Mouse (Mus musculus): ENCODE data around the gene Oas1h. TPM values are rescaled to one million over a fixed set of nuclear protein-coding genes. Genes with fewer than 3 reads are reported as not detected.
A peak's percentile ranks its signal among the peaks of the same experiment; 100 is the strongest.

The Oas1h gene
- polyA plus RNA-seq (2016; fragmentation: Nextera tagmentation; extraction: Ambion mirVana), result not detected in 2 replicates

DNA sequence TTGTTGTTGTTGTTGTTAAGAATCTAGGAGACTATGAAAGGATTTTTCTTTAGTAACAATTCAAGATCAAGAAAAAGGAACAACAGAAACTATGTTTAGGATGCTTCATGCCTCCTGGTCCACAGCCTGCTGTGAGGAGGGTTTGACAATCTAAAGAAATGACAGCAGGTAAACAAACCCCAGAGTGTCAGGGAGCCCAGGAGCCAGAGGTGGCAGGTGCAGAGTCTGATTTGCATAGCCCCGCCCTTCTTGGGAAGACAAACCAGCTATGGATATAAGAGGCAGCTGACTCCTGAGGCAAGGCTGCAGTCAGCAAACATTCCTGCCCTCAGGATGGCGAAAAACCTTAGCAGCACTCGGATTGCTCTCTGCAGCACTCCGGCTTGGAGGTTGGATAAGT is at the start of gene Oas1h:
Gene Oas1h, plus strand, starts transcription at position 301 of the 400 bp plus-strand sequence.
- H3K4me3 ChIP-seq, result no peak within 1 kb of the TSS
- no peaks in the 10 kb centered on the region for H3K27me3 ChIP-seq (ENCODE audit: low read depth, poor library complexity, severe bottlenecking)
- 49% methylated on average over 4 of the region's 4 CpGs for WGBS
- no peak for DNase-seq (ENCODE audit: low spot score)
- H3K4me1 ChIP-seq, result no peaks in the 10 kb centered on the region
- H3K27ac ChIP-seq, result no peak within 1 kb of the TSS
- H3K9me3 ChIP-seq (replicated peaks), result no peaks in the 10 kb centered on the region
- no peaks in the 10 kb centered on the region for H3K36me3 ChIP-seq

DNA sequence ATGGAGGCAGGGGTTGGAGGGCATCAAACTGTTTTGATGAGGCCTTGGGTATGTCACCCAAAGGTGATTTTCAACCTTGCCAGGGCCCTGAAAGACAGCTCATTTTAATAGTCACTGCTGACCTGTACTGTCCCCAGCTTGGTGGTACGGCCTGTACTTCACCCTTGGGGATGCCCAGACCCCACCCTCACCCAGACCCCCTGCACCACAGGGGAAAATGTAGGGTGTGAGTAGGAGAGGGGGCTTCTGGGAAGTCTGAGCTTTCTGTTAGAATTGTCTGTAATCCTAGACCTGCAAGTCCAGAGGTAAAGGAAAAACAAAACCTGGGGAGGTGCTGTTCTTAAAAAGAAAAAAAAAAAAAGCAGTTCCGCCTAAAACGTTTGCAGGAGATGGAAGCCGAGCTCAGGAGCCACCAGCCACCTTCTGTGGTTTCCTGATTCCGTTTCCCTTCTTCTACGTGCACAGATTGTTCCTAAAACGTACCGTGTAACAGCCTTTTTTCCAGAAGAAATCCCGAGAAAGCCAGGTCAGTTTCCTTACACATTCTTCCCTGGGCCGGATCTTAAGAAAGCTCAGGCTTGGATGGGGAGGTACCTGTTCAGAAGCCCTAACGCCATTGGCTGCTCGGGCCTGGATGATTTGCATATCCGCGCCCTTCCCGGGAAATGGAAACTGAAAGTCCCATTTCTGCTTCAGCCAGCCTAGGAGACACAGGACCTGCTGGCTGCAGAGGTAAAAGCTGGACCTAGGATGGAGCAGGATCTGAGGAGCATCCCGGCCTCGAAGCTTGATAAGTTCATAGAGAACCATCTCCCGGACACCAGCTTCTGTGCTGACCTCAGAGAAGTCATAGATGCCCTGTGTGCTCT is 49.0 kb upstream of the Oas1h start, which contains the start of gene Oas1c:
Gene Oas1c, minus strand, starts transcription at position 564 of the 869 bp plus-strand sequence.
- 9% methylated on average over 18 of the region's 18 CpGs for WGBS
- DNase-seq (ENCODE audit: low spot score), result peak; percentile 75

DNA sequence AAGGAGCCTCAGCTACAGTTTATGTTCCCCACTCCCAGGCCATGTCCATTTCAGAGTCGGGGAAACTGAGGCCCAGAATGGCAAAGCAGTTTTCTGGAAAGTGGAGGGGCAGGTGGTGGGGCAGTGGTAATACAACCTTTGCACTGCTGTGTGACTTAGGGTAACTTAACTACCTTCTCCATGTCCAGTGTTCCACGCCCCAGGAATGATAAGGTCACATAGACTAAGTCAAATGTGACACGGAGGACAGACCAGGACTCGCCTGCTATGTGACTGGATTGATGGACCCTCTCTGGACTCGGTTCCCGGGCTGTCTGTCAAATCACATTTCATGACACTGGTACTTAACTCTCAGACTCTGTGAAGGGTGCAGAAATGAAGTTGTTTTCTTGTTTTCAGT is 48.2 kb upstream of the Oas1h start:
- Histone ChIP-seq H3K4me1 (peaks cover 16% of the 10 kb centered on the region), H3K9me3 (replicated peaks) (no peaks in the 10 kb centered on the region), H3K27me3 (ENCODE audit: low read depth, poor library complexity, severe bottlenecking) (no peaks in the 10 kb centered on the region), H3K4me3 (peak overlapping the region; percentile 39; the same call in 1 of the 2 replicates), H3K36me3 (no peaks in the 10 kb centered on the region), H3K27ac (peak overlapping the region; percentile 77; the same call in 1 of the 2 replicates)
- no peak for DNase-seq (ENCODE audit: low spot score)
- 86% methylated on average over 6 of the region's 6 CpGs for WGBS

More for the DNA sequence above, 49.0 kb upstream of the Oas1h start, which contains the start of gene Oas1c:
- H3K9me3 ChIP-seq (replicated peaks), result no peaks in the 10 kb centered on the region
- no peaks in the 10 kb centered on the region for H3K27me3 ChIP-seq (ENCODE audit: low read depth, poor library complexity, severe bottlenecking)
- H3K36me3 ChIP-seq, result no peaks in the 10 kb centered on the region
- peak within 1 kb of the TSS; percentile 39 for H3K4me3 ChIP-seq
- peak within 1 kb of the TSS; percentile 77 for H3K27ac ChIP-seq
- peaks cover 16% of the 10 kb centered on the region for H3K4me1 ChIP-seq

DNA sequence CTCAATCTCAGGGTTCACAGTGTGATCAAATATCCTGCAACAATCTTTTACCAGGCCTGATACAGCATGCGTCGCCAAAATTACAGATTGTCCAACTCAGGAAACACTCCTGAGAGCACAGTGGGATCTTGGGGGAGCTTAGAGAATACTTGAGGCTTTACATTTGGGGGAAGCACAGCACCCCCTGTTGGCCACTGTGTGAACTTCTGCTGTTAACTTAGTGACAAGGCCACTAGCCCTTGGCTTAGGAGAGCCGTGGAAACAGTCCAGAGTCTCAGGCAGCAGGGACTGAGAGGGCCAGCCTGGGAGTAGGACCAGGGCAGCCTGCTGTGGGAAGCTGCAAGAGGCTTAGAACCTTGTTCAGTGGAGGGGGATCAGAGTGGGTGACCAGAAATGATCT is 45.3 kb upstream of the Oas1h start:
- H3K4me1 ChIP-seq, result peaks cover 16% of the 10 kb centered on the region
- no peaks in the 10 kb centered on the region for H3K9me3 ChIP-seq (replicated peaks)
- H3K36me3 ChIP-seq, result no peaks in the 10 kb centered on the region
- H3K4me3 ChIP-seq, result no peak overlapping the region
- 71% methylated on average over 3 of the region's 3 CpGs for WGBS
- no peak overlapping the region for H3K27ac ChIP-seq
- DNase-seq (ENCODE audit: low spot score), result peak; percentile 47
- H3K27me3 ChIP-seq (ENCODE audit: low read depth, poor library complexity, severe bottlenecking), result no peaks in the 10 kb centered on the region

DNA sequence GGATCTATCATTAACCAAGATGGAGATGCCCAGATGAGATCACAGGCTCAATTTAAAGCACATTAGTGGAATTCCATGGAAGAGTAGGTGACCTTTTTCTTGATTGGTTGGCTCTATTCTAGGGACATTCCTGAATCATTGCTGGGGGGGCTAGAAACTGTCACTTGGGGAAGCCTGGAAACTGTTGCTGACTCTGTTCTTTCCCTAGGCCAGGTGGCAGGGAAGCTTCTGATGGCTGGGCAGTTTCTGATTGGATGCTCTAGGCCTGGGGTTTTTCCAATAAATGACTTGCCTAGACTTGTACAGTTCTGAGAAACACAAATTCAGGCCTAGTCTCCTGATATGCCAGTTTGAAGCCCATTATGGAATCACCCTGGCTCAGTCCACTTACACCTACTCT is 42.2 kb upstream of the Oas1h start:
- no peak for DNase-seq (ENCODE audit: low spot score)
- H3K4me3 ChIP-seq, result no peak overlapping the region
- no peaks in the 10 kb centered on the region for H3K9me3 ChIP-seq (replicated peaks)
- no peaks in the 10 kb centered on the region for H3K4me1 ChIP-seq
- no peak overlapping the region for H3K27ac ChIP-seq
- no peaks in the 10 kb centered on the region for H3K36me3 ChIP-seq
- H3K27me3 ChIP-seq (ENCODE audit: low read depth, poor library complexity, severe bottlenecking), result no peaks in the 10 kb centered on the region

DNA sequence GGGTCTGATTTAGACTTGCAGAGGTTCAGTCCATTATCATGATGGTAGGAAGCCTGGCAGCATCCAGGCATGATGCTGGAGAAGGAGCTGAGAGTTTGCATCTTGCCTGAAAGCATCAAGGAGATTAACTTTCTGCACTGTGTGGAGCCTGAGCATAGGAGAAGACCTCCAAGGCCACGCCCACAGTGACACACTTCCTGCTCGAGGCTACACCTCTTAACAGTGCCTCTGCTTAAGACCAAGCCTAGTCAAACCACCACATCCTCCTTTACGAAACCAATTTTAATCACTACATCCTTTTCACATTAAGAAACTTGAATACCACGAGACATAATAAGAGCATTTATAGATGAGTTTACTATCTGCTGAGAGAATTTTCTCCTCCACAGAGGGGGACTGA is 30.2 kb upstream of the Oas1h start:
- Histone ChIP-seq H3K4me3 (no peak overlapping the region), H3K36me3 (no peaks in the 10 kb centered on the region), H3K9me3 (replicated peaks) (no peaks in the 10 kb centered on the region), H3K27ac (no peak overlapping the region), H3K27me3 (ENCODE audit: low read depth, poor library complexity, severe bottlenecking) (peaks cover 15% of the 10 kb centered on the region; the same call in 1 of the 2 replicates), H3K4me1 (no peaks in the 10 kb centered on the region)
- WGBS, result 87% methylated on average over 4 of the region's 4 CpGs
- no peak for DNase-seq (ENCODE audit: low spot score)

DNA sequence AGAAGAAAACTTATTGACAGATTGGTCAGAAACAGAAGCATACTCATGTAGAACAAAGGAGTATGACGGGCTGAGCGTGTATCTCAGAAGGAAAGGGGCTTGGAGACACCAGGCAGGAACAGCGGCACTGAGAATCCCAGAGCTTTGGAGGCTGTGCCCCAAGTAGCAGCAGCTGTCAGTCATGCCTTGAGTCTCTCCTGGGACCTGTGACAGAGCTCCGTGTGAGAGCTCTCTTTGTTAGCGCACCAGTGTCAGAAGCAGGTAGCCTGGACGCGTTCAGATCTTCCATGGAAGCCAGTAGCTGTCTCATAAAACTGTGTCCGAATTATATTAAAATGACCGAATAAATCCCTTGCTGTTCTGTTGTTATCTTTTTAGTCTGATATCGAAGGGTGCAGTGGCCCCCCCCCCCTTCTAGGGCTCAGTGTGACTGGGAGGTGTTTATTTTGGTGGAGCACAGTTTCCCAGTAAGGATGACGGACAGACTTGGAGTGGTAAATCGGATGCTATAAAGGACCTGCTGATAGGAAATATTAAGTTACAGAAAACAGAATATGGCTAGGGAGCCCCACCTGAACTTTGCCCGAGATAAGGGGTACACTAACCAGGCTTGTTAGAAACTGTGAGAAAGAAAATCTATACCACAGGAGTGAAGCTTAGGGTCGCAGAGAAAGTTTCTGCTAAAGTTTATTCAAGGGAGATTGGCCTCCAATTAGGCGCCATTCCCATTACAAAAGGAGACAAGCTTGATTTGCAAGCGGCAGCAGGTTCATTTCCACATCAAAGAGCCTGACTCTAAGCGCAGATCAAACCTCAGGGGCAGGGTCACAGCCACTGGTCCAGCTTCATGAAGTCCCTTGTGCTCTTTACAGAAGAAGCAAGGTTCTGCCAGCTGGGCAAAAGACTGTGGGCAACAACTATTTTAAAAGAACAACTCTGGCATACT is 27.6 kb upstream of the Oas1h start:
- H3K36me3 ChIP-seq, result no peaks in the 10 kb centered on the region
- no peaks in the 10 kb centered on the region for H3K9me3 ChIP-seq (replicated peaks)
- no peak for DNase-seq (ENCODE audit: low spot score)
- no peak overlapping the region for H3K4me3 ChIP-seq
- H3K27ac ChIP-seq, result no peak overlapping the region
- no peaks in the 10 kb centered on the region for H3K4me1 ChIP-seq
- 13% methylated on average over 17 of the region's 17 CpGs for WGBS
- H3K27me3 ChIP-seq (ENCODE audit: low read depth, poor library complexity, severe bottlenecking), result peaks cover 15% of the 10 kb centered on the region; the same call in 1 of the 2 replicates

DNA sequence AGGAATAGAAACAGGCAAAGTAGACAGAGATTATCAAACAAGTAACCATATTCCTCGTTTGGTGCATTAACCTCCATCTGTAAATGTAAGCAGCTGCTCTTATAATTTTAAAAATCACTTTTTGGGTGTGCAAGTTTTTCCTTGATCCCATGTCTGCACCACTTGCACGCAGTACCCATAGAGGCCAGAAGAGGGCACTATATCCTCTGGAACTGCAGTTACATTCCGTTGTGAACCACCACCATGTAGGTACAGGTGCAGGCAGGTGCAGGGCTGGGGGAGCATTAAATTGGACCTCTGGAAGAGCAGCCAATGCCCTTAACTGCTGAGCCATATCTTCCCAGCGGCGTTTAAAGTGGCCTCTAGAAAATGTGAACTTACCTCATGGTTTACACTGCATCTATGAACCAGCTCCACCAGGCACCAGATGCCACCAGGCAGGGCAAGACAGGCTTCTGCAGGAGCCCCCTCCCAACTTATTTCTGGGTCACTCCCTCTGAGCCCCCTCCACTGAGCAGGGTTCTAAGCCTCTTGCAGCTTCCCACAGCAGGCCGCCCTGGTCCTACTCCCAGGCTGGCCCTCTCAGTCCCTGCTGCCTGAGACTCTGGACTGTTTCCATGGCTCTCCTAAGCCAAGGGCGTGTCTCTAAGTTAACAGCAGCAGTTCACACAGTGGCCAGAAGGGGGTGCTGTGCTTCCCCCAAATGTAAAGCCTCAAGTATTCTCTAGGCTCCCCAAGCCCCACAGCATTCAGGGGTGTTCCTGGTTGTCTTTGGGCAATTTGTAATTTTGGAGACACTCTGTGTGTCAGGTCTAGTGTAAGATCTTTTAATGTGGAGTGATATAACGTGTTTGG is 24.3 kb upstream of the Oas1h start:
- H3K4me1 ChIP-seq, result no peaks in the 10 kb centered on the region
- H3K36me3 ChIP-seq, result no peaks in the 10 kb centered on the region
- peaks cover 15% of the 10 kb centered on the region; the same call in 1 of the 2 replicates for H3K27me3 ChIP-seq (ENCODE audit: low read depth, poor library complexity, severe bottlenecking)
- DNase-seq (ENCODE audit: low spot score), result peak; percentile 58
- no peaks in the 10 kb centered on the region for H3K9me3 ChIP-seq (replicated peaks)
- WGBS, result 9% methylated on average over 8 of the region's 8 CpGs
- no peak overlapping the region for H3K4me3 ChIP-seq
- no peak overlapping the region for H3K27ac ChIP-seq

DNA sequence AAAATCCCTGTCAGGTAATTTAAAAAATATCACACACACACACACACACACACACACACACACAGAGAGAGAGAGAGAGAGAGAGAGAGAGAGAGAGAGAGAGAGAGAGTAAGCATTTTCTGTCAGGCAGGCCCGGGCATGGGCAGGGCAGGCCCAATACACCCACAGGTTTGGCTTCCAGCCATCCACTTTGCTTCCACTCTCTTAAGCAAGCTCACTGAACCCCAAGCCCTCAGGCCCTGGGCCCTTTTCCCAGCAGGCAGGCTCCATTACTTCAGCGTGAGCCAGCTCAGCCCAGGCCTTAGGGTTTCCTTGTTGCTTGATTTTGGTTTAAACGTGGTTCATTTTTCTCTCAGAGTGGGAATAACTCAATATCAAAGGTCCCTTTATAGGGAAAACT is 16.5 kb upstream of the Oas1h start:
- Histone ChIP-seq H3K27me3 (ENCODE audit: low read depth, poor library complexity, severe bottlenecking) (no peaks in the 10 kb centered on the region), H3K36me3 (no peaks in the 10 kb centered on the region), H3K4me3 (no peak overlapping the region), H3K27ac (no peak overlapping the region), H3K4me1 (no peaks in the 10 kb centered on the region), H3K9me3 (replicated peaks) (no peaks in the 10 kb centered on the region)
- WGBS, result 83% methylated on average over 3 of the region's 3 CpGs
- no peak for DNase-seq (ENCODE audit: low spot score)

DNA sequence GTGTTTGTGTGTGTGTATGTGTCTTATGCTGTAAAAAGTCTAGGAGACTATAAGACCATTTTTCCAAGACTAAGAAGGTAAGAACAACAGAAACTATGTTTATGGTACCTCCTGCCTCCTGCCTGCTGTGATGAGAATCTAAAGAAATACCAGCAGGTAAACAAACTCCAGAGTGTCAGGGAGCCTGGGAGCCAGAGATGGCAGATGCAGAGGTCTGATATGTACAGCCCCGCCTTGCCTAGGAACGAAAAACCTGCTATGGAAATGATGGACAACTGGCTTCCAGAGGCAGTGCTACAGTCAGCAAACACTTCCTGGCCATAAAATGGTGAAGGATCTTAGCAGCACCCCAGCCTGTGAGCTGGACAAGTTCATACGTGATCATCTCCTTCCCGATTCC is 14.2 kb upstream of the Oas1h start, which contains the start of gene Oas1f:
Gene Oas1f, plus strand, starts transcription at position 301 of the 400 bp plus-strand sequence.
- DNase-seq (ENCODE audit: low spot score), result no peak
- no peaks in the 10 kb centered on the region for H3K9me3 ChIP-seq (replicated peaks)
- H3K4me3 ChIP-seq, result no peak within 1 kb of the TSS
- no peaks in the 10 kb centered on the region for H3K27me3 ChIP-seq (ENCODE audit: low read depth, poor library complexity, severe bottlenecking)
- no peaks in the 10 kb centered on the region for H3K36me3 ChIP-seq
- H3K4me1 ChIP-seq, result no peaks in the 10 kb centered on the region
- WGBS, result 86% methylated on average over 4 of the region's 4 CpGs
- H3K27ac ChIP-seq, result no peak within 1 kb of the TSS

DNA sequence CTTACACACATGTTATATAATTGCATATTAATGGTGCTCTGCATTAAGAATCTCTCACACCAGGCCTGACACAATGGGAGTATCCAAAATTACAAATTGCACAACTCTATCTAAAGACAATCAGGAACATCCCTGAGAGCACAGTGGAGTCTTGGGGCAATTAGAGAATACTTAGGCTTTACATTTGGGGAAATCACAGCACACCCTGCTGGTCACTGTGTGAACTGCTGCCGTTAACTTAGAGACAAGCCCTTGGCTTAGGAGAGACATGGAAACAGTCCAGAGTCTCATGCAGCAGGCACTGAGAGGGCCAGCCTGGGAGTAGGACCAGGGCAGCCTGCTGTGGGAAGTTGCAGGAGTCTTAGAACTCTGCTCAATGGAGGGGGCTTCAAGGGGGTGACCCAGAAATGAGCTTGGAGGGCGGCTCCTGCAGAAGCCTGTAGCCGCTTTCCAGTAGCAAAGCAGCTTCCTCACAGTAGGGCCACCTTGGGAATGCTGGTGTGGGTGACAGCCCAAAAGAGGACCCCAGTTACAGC is 11.6 kb upstream of the Oas1h start:
- H3K4me1 ChIP-seq, result no peaks in the 10 kb centered on the region
- no peak overlapping the region for H3K4me3 ChIP-seq
- no peaks in the 10 kb centered on the region for H3K27me3 ChIP-seq (ENCODE audit: low read depth, poor library complexity, severe bottlenecking)
- no peak overlapping the region for H3K27ac ChIP-seq
- H3K36me3 ChIP-seq, result no peaks in the 10 kb centered on the region
- peak; percentile 40 for DNase-seq (ENCODE audit: low spot score)
- WGBS, result 65% methylated on average over 3 of the region's 3 CpGs
- H3K9me3 ChIP-seq (replicated peaks), result 0 out of 2 replicates have a peak, but pooled peaks cover 1% of the 10 kb centered on the region

DNA sequence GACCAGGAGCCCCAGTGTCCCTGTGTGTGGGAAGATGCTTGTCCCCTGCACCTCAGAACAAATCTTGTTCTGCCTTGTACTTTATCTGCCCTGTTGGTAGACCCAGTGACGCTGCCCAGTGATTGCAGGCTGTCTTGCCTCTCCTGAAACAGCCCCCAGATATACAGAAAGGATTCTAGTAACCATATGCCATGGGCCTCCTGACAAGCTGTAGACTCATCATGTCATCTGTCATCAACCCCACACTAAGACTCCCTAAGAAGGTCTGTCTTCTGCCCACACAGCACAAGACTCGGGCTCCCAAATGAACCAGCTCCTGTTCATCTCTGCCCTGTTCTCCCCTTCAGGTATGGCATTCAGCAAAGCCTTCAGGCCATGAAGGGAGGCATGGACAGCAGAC is 2.0 kb upstream of the Oas1h start:
- Histone ChIP-seq H3K27ac (no peak overlapping the region), H3K4me3 (no peak overlapping the region), H3K36me3 (no peaks in the 10 kb centered on the region), H3K9me3 (replicated peaks) (0 out of 2 replicates have a peak, but pooled peaks cover under 1% of the 10 kb centered on the region), H3K27me3 (ENCODE audit: low read depth, poor library complexity, severe bottlenecking) (no peaks in the 10 kb centered on the region), H3K4me1 (no peaks in the 10 kb centered on the region)
- DNase-seq (ENCODE audit: low spot score), result no peak
- 81% methylated on average over 2 of the region's 2 CpGs for WGBS

Measured in limb, embryonic 10.5 days (tissue).